Mouse (Mus musculus): ENCODE data around the gene Pcbp3.

DNA sequence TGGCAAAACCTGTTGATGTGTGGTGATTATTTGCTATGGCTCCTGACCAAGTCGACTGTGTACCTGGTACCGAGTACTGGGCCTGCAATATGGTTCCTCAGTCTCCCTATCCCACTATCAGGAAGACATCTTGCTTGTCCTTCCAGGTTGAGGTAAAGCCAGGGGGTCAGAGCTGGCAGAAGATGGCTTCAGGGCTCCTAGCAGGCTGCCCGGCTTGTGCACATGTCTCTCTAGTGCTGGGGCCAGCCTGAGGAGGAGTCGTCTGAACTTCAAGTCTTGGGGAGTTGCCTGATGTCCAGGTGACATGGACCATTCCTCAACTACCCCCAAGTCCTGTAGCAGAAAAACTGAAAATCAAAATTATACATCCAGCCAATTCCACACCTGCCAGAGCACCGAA lies 201.8 kb downstream of the Pcbp3 start:
- no peak for TF ChIP-seq CTCF (conservative IDR thresholded peaks at IDR 0.05 in 1 of 2, IDR thresholded peaks at IDR 0.05 in 1 of 2; ENCODE audit: low read depth in 2 of 2, low read length in 2 of 2)
- no peak for TF ChIP-seq MEF2A (IDR thresholded peaks at IDR 0.05; ENCODE audit: borderline replicate concordance, low read depth, low read length)
- no peak for TF ChIP-seq POLR2AphosphoS2 (IDR thresholded peaks at IDR 0.05; ENCODE audit: low read depth, low read length)
- no peak for TF ChIP-seq MAZ (IDR thresholded peaks at IDR 0.05; ENCODE audit: low read depth, low read length)
- TF ChIP-seq NRF1 (IDR thresholded peaks at IDR 0.05; ENCODE audit: low read depth, low read length): no peak
- no peak for TF ChIP-seq ZNF384 (IDR thresholded peaks at IDR 0.05; ENCODE audit: low read depth, low read length)
- TF ChIP-seq HCFC1 (IDR thresholded peaks at IDR 0.05; ENCODE audit: low read depth, low read length): no peak
- no peak for TF ChIP-seq RCOR1 (conservative IDR thresholded peaks at IDR 0.05; ENCODE audit: low read depth, low read length)
- TF ChIP-seq POLR2A (IDR thresholded peaks at IDR 0.05; ENCODE audit: low read depth, low read length): no peak
- no peak for TF ChIP-seq MXI1 (IDR thresholded peaks at IDR 0.05; ENCODE audit: low read depth, low read length)
- TF ChIP-seq JUN (IDR thresholded peaks at IDR 0.05; ENCODE audit: insufficient read depth, low read depth, low read length): no peak

Measured in CH12.LX (cell line).